Mouse (Mus musculus) midbrain, embryonic 12.5 days (tissue): Measurements from ENCODE around the gene Prap1. TPM values are rescaled to one million over a fixed set of nuclear protein-coding genes. Genes with fewer than 3 reads are reported as not detected.

ENCODE experiments used
- ATAC-seq: fragments of 200-750 bp; cut with Nextera tagmentation; 2 replicates; pipeline ENCODE4 v1.8.0; 2017; ENCODE audit warnings: low read depth, moderate TSS enrichment, moderate library complexity; ENCODE audit not compliant: low FRiP score
- H3K27ac ChIP-seq: fragments of 300-500 bp; sonication (generic); replicated peaks from 2 replicates; pipeline ENCODE4 v1.5.1; 2016; ENCODE audit warnings: mild to moderate bottlenecking
- H3K27me3 ChIP-seq: fragments of 300-500 bp; sonication (generic); 2 replicates; pipeline ENCODE4 v1.6.1; 2016; ENCODE audit warnings: mild to moderate bottlenecking
- H3K36me3 ChIP-seq: fragments of 300-500 bp; sonication (generic); 2 replicates; pipeline ENCODE4 v1.6.1; 2016
- H3K4me1 ChIP-seq: fragments of 300-500 bp; sonication (generic); 2 replicates; pipeline ENCODE4 v1.6.1; 2016
- H3K4me2 ChIP-seq: fragments of 300-500 bp; sonication (generic); replicated peaks from 2 replicates; pipeline ENCODE4 v1.6.1; 2016; ENCODE audit warnings: mild to moderate bottlenecking, moderate library complexity
- H3K4me3 ChIP-seq: fragments of 300-500 bp; sonication (generic); 2 replicates; pipeline ENCODE4 v1.5.1; 2016; ENCODE audit warnings: mild to moderate bottlenecking
- H3K9ac ChIP-seq: fragments of 300-500 bp; sonication (generic); replicated peaks from 2 replicates; pipeline ENCODE4 v1.6.1; 2016; ENCODE audit warnings: mild to moderate bottlenecking, moderate library complexity
- H3K9me3 ChIP-seq: fragments of 300-500 bp; sonication (generic); 2 replicates; pipeline ENCODE4 v1.6.1; 2016; ENCODE audit warnings: mild to moderate bottlenecking
- WGBS: fragments of 180-500 bp; shearing (Covaris S2); methylation state at CpG from one replicate; pipeline ENCODE4 v1.1.7; 2016; 5-methylcytosine and 5-hydroxymethylcytosine counted together
- polyA plus RNA-seq: library from polyadenylated mRNA; unstranded; fragments of >200 nt; fragmentation: Nextera tagmentation; extraction: Ambion mirVana; gene quantifications from 2 replicates; pipeline ENCODE4 v1.2.1, GENCODE M21; 2016

The Prap1 gene
- polyA plus RNA-seq, 1 experiment from 2014 or later: not detected

DNA sequence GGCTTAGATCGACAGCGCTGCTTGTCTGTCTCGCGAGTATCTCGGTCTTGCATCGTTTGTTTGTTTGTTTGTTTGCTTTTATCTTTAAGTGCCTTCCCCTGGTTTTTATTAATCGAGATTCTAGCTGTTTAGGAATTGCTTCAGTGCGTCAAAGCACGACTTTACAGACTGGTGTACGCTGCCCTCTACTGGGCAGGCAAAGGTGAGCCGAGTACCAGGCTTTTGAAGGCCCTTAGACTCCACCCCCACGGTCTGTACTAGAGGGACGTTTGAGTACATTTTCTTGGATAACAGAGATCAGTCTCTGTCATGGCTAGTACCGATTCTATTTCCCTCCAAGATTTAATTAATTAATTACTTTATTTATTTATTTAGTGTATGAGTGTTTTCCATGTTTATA is 48.2 kb downstream of the Prap1 start:
- peaks cover 7% of the 10 kb centered on the region for H3K4me1 ChIP-seq
- peaks cover 11% of the 10 kb centered on the region; the same call in 1 of the 2 replicates for H3K27me3 ChIP-seq
- H3K4me3 ChIP-seq: no peak overlapping the region
- 7% methylated on average over 14 of the region's 14 CpGs for WGBS
- no peak for ATAC-seq
- H3K9me3 ChIP-seq: no peaks in the 10 kb centered on the region
- no peaks in the 10 kb centered on the region for H3K36me3 ChIP-seq
- H3K9ac ChIP-seq: no peak overlapping the region
- H3K4me2 ChIP-seq: no peak overlapping the region
- H3K27ac ChIP-seq: no peak overlapping the region

DNA sequence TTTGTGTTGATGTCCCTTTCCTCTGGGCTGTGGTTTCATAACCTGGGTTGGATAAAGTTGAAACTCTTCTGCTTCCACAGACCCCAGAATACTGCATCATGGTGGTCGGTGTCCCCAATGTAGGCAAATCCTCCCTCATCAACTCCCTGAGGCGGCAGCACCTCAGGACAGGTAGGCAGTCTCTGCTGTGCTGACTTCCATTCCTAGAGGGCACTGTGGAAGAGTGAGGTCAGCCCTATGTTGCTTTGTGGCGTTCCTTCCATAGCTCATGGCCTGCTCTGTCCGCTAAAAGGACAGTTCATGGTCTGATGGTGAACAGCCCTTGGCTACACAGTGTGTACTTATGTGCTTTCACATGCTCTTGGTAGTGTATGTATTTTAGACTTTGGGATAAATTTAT is 51.4 kb downstream of the Prap1 start:
- peaks cover 9% of the 10 kb centered on the region; the same call in 1 of the 2 replicates for H3K27me3 ChIP-seq
- H3K36me3 ChIP-seq: 0 out of 2 replicates have a peak, but pooled peaks cover 8% of the 10 kb centered on the region
- ATAC-seq: no peak
- WGBS: 87% methylated on average over 4 of the region's 4 CpGs
- H3K27ac ChIP-seq: no peak overlapping the region
- no peak overlapping the region for H3K4me2 ChIP-seq
- no peaks in the 10 kb centered on the region for H3K4me1 ChIP-seq
- H3K9me3 ChIP-seq: no peaks in the 10 kb centered on the region
- H3K4me3 ChIP-seq: no peak overlapping the region
- no peak overlapping the region for H3K9ac ChIP-seq

Other genes with a start within 250 kb of the Prap1 start
- gene Kndc1, start 198.7 kb upstream of the Prap1 start, polyA plus RNA-seq: 1.2 and 1.5 TPM in 2 replicates
- gene Utf1, start 149.6 kb upstream of the Prap1 start, polyA plus RNA-seq: not detected in 2 replicates
- 0.45 and 0.52 TPM in 2 replicates for gene 6430531B16Rik, start 114.6 kb upstream of the Prap1 start, polyA plus RNA-seq
- gene Adam8, start 100.8 kb upstream of the Prap1 start, polyA plus RNA-seq: 3.6 and 3.9 TPM in 2 replicates
- 41.9 and 45.2 TPM in 2 replicates for gene Zfp511, start 57.0 kb upstream of the Prap1 start, polyA plus RNA-seq
- 70.6 and 72.7 TPM in 2 replicates for gene Tubgcp2, start 56.7 kb upstream of the Prap1 start, polyA plus RNA-seq
- gene Msx3, start 44.3 kb upstream of the Prap1 start, polyA plus RNA-seq: 2.5 and 6.9 TPM in 2 replicates
- 21.4 and 22.3 TPM in 2 replicates for gene Caly, start 10.8 kb upstream of the Prap1 start, polyA plus RNA-seq
- 14.6 and 16.1 TPM in 2 replicates for gene Fuom, start 9.0 kb downstream of the Prap1 start, polyA plus RNA-seq
- 9.8 and 11.3 TPM in 2 replicates for gene Paox, start 22.4 kb downstream of the Prap1 start, polyA plus RNA-seq
- gene Echs1, start 23.1 kb downstream of the Prap1 start, polyA plus RNA-seq: 136 and 142 TPM in 2 replicates
- 26.1 and 28.8 TPM in 2 replicates for gene Mtg1, start 44.2 kb downstream of the Prap1 start, polyA plus RNA-seq
- 2.8 and 3.1 TPM in 2 replicates for gene Sprn, start 61.5 kb downstream of the Prap1 start, polyA plus RNA-seq
- gene Olfr522, start 71.4 kb downstream of the Prap1 start, polyA plus RNA-seq: not detected in 2 replicates
- not detected in 2 replicates for gene Olfr523, start 79.8 kb downstream of the Prap1 start, polyA plus RNA-seq
- gene Olfr524, start 112.6 kb downstream of the Prap1 start, polyA plus RNA-seq: not detected in 2 replicates
- not detected in 2 replicates for gene Cd163l1, start 124.9 kb downstream of the Prap1 start, polyA plus RNA-seq
- gene 5830411N06Rik, start 153.9 kb downstream of the Prap1 start, polyA plus RNA-seq: not detected in 2 replicates
- gene Olfr525, start 227.5 kb downstream of the Prap1 start, polyA plus RNA-seq: not detected in 2 replicates
- gene Olfr527, start 240.6 kb downstream of the Prap1 start, polyA plus RNA-seq: not detected in 2 replicates